Mouse (Mus musculus) ES-E14 (cell line): Measurements from ENCODE around the gene Ccdc38. TPM values are rescaled to one million over a fixed set of nuclear protein-coding genes. Genes with fewer than 3 reads are reported as not detected.
A peak's percentile ranks its signal among the peaks of the same experiment; 100 is the strongest.

ENCODE experiments used
- DNase-seq: peaks from one replicate; pipeline ENCODE4 v3.0.0-alpha.2; 2013; ENCODE audit warnings: low read depth, low spot score
- H3K27ac ChIP-seq: 2 replicates; pipeline ENCODE4 v1.5.1; 2012; ENCODE audit warnings: low read depth, mild to moderate bottlenecking, low read length, moderate library complexity, mixed read lengths; ENCODE audit not compliant: poor library complexity, insufficient read depth, severe bottlenecking
- H3K36me3 ChIP-seq: 2 replicates; pipeline ENCODE4 v1.6.1; 2012; ENCODE audit warnings: mild to moderate bottlenecking, low read length, moderate library complexity, mixed read lengths; ENCODE audit not compliant: control insufficient read depth, poor library complexity, insufficient read depth, severe bottlenecking
- H3K4me1 ChIP-seq, 2 experiments: fragments of 150-350 bp in 1 of 2; sonication (generic) in 1 of 2; 2 replicates each; pipeline ENCODE4 v1.6.1; 2012; ENCODE audit warnings: low read length in 2 of 2, mild to moderate bottlenecking in 1 of 2, mixed read lengths in 1 of 2; ENCODE audit not compliant: control insufficient read depth in 2 of 2, insufficient read depth in 2 of 2, poor library complexity in 1 of 2
- H3K4me3 ChIP-seq, 2 experiments: fragments of 150-350 bp in 1 of 2; sonication (generic) in 1 of 2; 2 replicates each; pipeline ENCODE4 v1.5.1; 2012; ENCODE audit warnings: low read length in 2 of 2, low read depth in 1 of 2, mild to moderate bottlenecking in 1 of 2, mixed read lengths in 1 of 2; ENCODE audit not compliant: insufficient read depth in 1 of 2, poor library complexity in 1 of 2, severe bottlenecking in 1 of 2
- H3K9ac ChIP-seq: 2 replicates; pipeline ENCODE4 v1.6.1; 2012; ENCODE audit warnings: low read depth, mild to moderate bottlenecking, low read length, mixed read lengths; ENCODE audit not compliant: poor library complexity, insufficient read depth, severe bottlenecking
- H3K9me3 ChIP-seq: fragments of 150-350 bp; sonication (generic); 2 replicates; pipeline ENCODE4 v1.6.1; 2012; ENCODE audit warnings: low read depth, mild to moderate bottlenecking, low read length; ENCODE audit not compliant: control insufficient read depth, insufficient read depth
- CHD2 ChIP-seq: IDR thresholded peaks from 2 replicates; pipeline ENCODE4 v1.6.1; 2014; ENCODE audit warnings: mild to moderate bottlenecking, low read depth, low read length, inconsistent platforms
- HCFC1 ChIP-seq: IDR thresholded peaks from 2 replicates; pipeline ENCODE4 v1.6.1; 2012; ENCODE audit warnings: low read length, inconsistent platforms, borderline replicate concordance; ENCODE audit not compliant: insufficient read depth
- MAFK ChIP-seq: IDR thresholded peaks from 2 replicates; pipeline ENCODE4 v1.6.1; 2014; ENCODE audit warnings: mild to moderate bottlenecking, low read depth, low read length, inconsistent platforms; ENCODE audit not compliant: insufficient read depth
- ZC3H11A ChIP-seq: IDR thresholded peaks from 2 replicates; pipeline ENCODE4 v1.6.1; 2012; ENCODE audit warnings: low read depth, mild to moderate bottlenecking, inconsistent platforms, low read length, borderline replicate concordance
- ZNF384 ChIP-seq: IDR thresholded peaks from 2 replicates; pipeline ENCODE4 v1.6.1; 2012; ENCODE audit warnings: low read depth, low read length, inconsistent platforms
- in situ Hi-C, 2 experiments: fragments of 600-800 bp; cut with MboI; formaldehyde crosslinking; loops; one replicate each; pipeline ENCODE4 v1.15.1; 2025; ENCODE audit warnings: low sequenced_read_pairs in 2 of 2, inconsistent platforms in 1 of 2; ENCODE audit not compliant: unreplicated experiment in 2 of 2
- total RNA-seq: library from RNA; depleted of rRNA; stranded (reverse); fragments of 300-350 nt; gene quantifications from 2 replicates; pipeline ENCODE4 v1.2.3, GENCODE M21; 2012

Ccdc38 gene
- total RNA-seq, 1 experiment = 2.6 TPM

GRCm38 (mm10) chr10:93542356-93542755, 1.9 kb downstream of the Ccdc38 start:
- Histone ChIP-seq H3K4me1 (peaks cover 0 to 19% of the 10 kb centered on the region in 2 experiments; a peak in 2 of 4 replicates), H3K9ac (no peak overlapping the region), H3K36me3 (no peaks in the 10 kb centered on the region), H3K4me3 (no peak overlapping the region), H3K9me3 (no peaks in the 10 kb centered on the region), H3K27ac (no peak overlapping the region; the same call in 1 of the 2 replicates)
- in situ Hi-C loops = no loop called here
- no peak for DNase-seq
- peak; percentile 39; the same call in 1 of the 2 replicates for TF ChIP-seq ZNF384
- no peak for TF ChIP-seq MAFK

GRCm38 (mm10) chr10:93543176-93543575, 2.7 kb downstream of the Ccdc38 start:
- peak overlapping the region; percentile 52; the same call in 1 of the 2 replicates for H3K9ac ChIP-seq
- DNase-seq = no peak
- H3K4me1 ChIP-seq = peaks cover 0 to 22% of the 10 kb centered on the region in 2 experiments; a peak in 2 of 4 replicates
- peak overlapping the region; percentile 38; the same call in 1 of the 2 replicates for H3K27ac ChIP-seq
- in situ Hi-C loops = no loop called here
- H3K4me3 ChIP-seq = no peak overlapping the region
- TF ChIP-seq CHD2 = no peak
- no peak for TF ChIP-seq HCFC1
- no peak for TF ChIP-seq MAFK
- TF ChIP-seq ZC3H11A = no peak
- no peak for TF ChIP-seq ZNF384
- no peaks in the 10 kb centered on the region for H3K9me3 ChIP-seq
- H3K36me3 ChIP-seq = no peaks in the 10 kb centered on the region

GRCm38 (mm10) chr10:93544172-93544571, 3.7 kb downstream of the Ccdc38 start:
- DNase-seq = no peak
- H3K4me3 ChIP-seq = no peak overlapping the region
- H3K9ac ChIP-seq = no peak overlapping the region
- no peaks in the 10 kb centered on the region for H3K9me3 ChIP-seq
- no peaks in the 10 kb centered on the region for H3K36me3 ChIP-seq
- no peak for TF ChIP-seq MAFK
- no peak for TF ChIP-seq CHD2
- TF ChIP-seq HCFC1 = no peak
- TF ChIP-seq ZNF384 = no peak
- TF ChIP-seq ZC3H11A = no peak
- in situ Hi-C loops = no loop called here
- H3K27ac ChIP-seq = no peak overlapping the region
- H3K4me1 ChIP-seq = peaks cover 0 to 26% of the 10 kb centered on the region in 2 experiments; a peak in 3 of 4 replicates

- Histone ChIP-seq H3K27ac (no peak overlapping the region), H3K36me3 (no peaks in the 10 kb centered on the region), H3K4me1 (peaks cover 1 to 18% of the 10 kb centered on the region in 2 experiments; a peak in 3 of 4 replicates), H3K4me3 (no peak overlapping the region), H3K9me3 (no peaks in the 10 kb centered on the region), H3K9ac (0 out of 2 replicates have a peak overlapping the region, but pooled peaks have one; percentile 18)
- DNase-seq = no peak
- TF ChIP-seq ZC3H11A = no peak
- no peak for TF ChIP-seq MAFK
- TF ChIP-seq CHD2 = no peak
- TF ChIP-seq ZNF384 = no peak
- TF ChIP-seq HCFC1 = no peak
- in situ Hi-C loops = no loop called here
Measured at GRCm38 (mm10) chr10:93547741-93548270, 7.4 kb downstream of the Ccdc38 start.

- DNase-seq = peak; percentile 72
- Histone ChIP-seq H3K9me3 (no peaks in the 10 kb centered on the region), H3K36me3 (no peaks in the 10 kb centered on the region), H3K27ac (no peak overlapping the region), H3K4me1 (peaks cover 1 to 13% of the 10 kb centered on the region in 2 experiments; a peak in 3 of 4 replicates), H3K9ac (no peak overlapping the region; the same call in 1 of the 2 replicates), H3K4me3 (no peak overlapping the region)
- no peak for TF ChIP-seq CHD2
- no peak for TF ChIP-seq ZC3H11A
- TF ChIP-seq HCFC1 = no peak
- no peak for TF ChIP-seq MAFK
- TF ChIP-seq ZNF384 = no peak
- in situ Hi-C loops = no loop called here
Measured at GRCm38 (mm10) chr10:93548991-93549390, 8.6 kb downstream of the Ccdc38 start.
